Mouse (Mus musculus) cerebellum, adult 2 months (tissue): ENCODE measurements around the gene Mthfd2l. TPM values are rescaled to one million over a fixed set of nuclear protein-coding genes. Genes with fewer than 3 reads are reported as not detected.

Experiments used
- DNase-seq, 2 experiments: peaks; one replicate each; pipeline ENCODE4 v3.0.0; 2021
- H3K27ac ChIP-seq: fragments of 200-500 bp; 2 replicates; pipeline ENCODE4 v1.5.1; 2012; ENCODE audit warnings: low read length, control low read depth, inconsistent platforms; ENCODE audit not compliant: insufficient read depth
- H3K27me3 ChIP-seq: fragments of 200-500 bp; 2 replicates; pipeline ENCODE4 v1.6.1; 2012; ENCODE audit warnings: inconsistent platforms, mild to moderate bottlenecking, low read length, moderate library complexity; ENCODE audit not compliant: control insufficient read depth, insufficient read depth
- H3K4me1 ChIP-seq: fragments of 200-500 bp; 2 replicates; pipeline ENCODE4 v1.6.1; 2011; ENCODE audit warnings: low read length; ENCODE audit not compliant: control insufficient read depth, insufficient read depth
- H3K4me3 ChIP-seq: fragments of 200-500 bp; replicated peaks from 2 replicates; pipeline ENCODE3; 2011; ENCODE audit warnings: mild to moderate bottlenecking, low read depth, low read length, control low read depth; ENCODE audit not compliant: insufficient read depth
- CTCF ChIP-seq: fragments of 200-500 bp; IDR thresholded peaks from 2 replicates; pipeline ENCODE4 v1.5.1; 2011; ENCODE audit warnings: low read depth, mild to moderate bottlenecking, control low read depth, low read length, moderate library complexity, borderline replicate concordance; ENCODE audit not compliant: insufficient read depth
- POLR2A ChIP-seq: fragments of 200-500 bp; IDR thresholded peaks from 2 replicates; pipeline ENCODE4 v1.6.1; 2011; ENCODE audit warnings: low read length, control low read depth, borderline replicate concordance; ENCODE audit not compliant: insufficient read depth
- WGBS: fragments of 180-500 bp; shearing (Covaris S2); methylation state at CpG from one replicate; pipeline ENCODE4 v1.1.7; 2018; 5-methylcytosine and 5-hydroxymethylcytosine counted together
- polyA plus RNA-seq: library from polyadenylated mRNA; depleted of rRNA; stranded (reverse); fragments of >200 nt; gene quantifications from 2 replicates; pipeline ENCODE4 v1.2.3, GENCODE M21; 2012; rRNA removed

The Mthfd2l gene
- polyA plus RNA-seq, 1 experiment = 18.0 TPM

GRCm38 (mm10) chr5:91037756-91038155 is 106.8 kb downstream of the Mthfd2l start:
- TF ChIP-seq POLR2A (no peak), CTCF (no peak)
- DNase-seq = no peak
- whole genome bisulfite sequencing = 30% methylated on average over 2 of the region's 2 CpGs
- H3K27ac ChIP-seq = no peak overlapping the region
- H3K4me3 ChIP-seq = no peak overlapping the region
- no peaks in the 10 kb centered on the region for H3K27me3 ChIP-seq
- H3K4me1 ChIP-seq = no peaks in the 10 kb centered on the region

- peak; percentile 12 to 18 for DNase-seq
- whole genome bisulfite sequencing = 10% methylated on average over 2 of the region's 2 CpGs
- TF ChIP-seq POLR2A = no peak
- TF ChIP-seq CTCF = peak; percentile 16; the same call in 1 of the 2 replicates
- Histone ChIP-seq H3K4me3 (no peak overlapping the region), H3K27ac (no peak overlapping the region), H3K27me3 (no peaks in the 10 kb centered on the region), H3K4me1 (no peaks in the 10 kb centered on the region)
These were observed 107.6 kb downstream of the Mthfd2l start for GRCm38 (mm10) chr5:91038547-91038946.

- 84% methylated on average over 2 of the region's 2 CpGs for WGBS
- DNase-seq = no peak
- Histone ChIP-seq H3K4me3 (no peak overlapping the region), H3K27ac (no peak overlapping the region), H3K4me1 (no peaks in the 10 kb centered on the region), H3K27me3 (no peaks in the 10 kb centered on the region)
- no peak for TF ChIP-seq POLR2A
- TF ChIP-seq CTCF = no peak
These were observed 108.0 kb downstream of the Mthfd2l start for GRCm38 (mm10) chr5:91038963-91039362.

- TF ChIP-seq POLR2A (no peak), CTCF (no peak)
- 80% methylated on average over 6 of the region's 6 CpGs for WGBS
These were observed 117.1 kb downstream of the Mthfd2l start for GRCm38 (mm10) chr5:91047987-91048386.

GRCm38 (mm10) chr5:91048397-91048796 is 117.5 kb downstream of the Mthfd2l start:
- H3K27ac ChIP-seq = no peak overlapping the region
- H3K4me3 ChIP-seq = no peak overlapping the region
- no peaks in the 10 kb centered on the region for H3K27me3 ChIP-seq
- TF ChIP-seq POLR2A = no peak
- no peak for TF ChIP-seq CTCF
- no peak for DNase-seq
- no peaks in the 10 kb centered on the region for H3K4me1 ChIP-seq
- 90% methylated on average over 8 of the region's 8 CpGs for WGBS

More at GRCm38 (mm10) chr5:91047987-91048386, 117.1 kb downstream of the Mthfd2l start:
- Histone ChIP-seq H3K4me3 (no peak overlapping the region), H3K27ac (no peak overlapping the region), H3K4me1 (no peaks in the 10 kb centered on the region), H3K27me3 (no peaks in the 10 kb centered on the region)
- no peak for DNase-seq

Other genes starting within 250 kb of the Mthfd2l start
- 0.17 and 0.29 TPM in 2 replicates for gene Cxcl5, start 171.8 kb upstream of the Mthfd2l start, polyA plus RNA-seq
- gene Ppbp, start 162.6 kb upstream of the Mthfd2l start, polyA plus RNA-seq = 0.55 and 0.67 TPM in 2 replicates
- gene Pf4, start 158.7 kb upstream of the Mthfd2l start, polyA plus RNA-seq = 2.3 and 3.2 TPM in 2 replicates
- gene Cxcl3, start 145.0 kb upstream of the Mthfd2l start, polyA plus RNA-seq = not detected in 2 replicates
- gene Cxcl15, start 136.6 kb upstream of the Mthfd2l start, polyA plus RNA-seq = not detected in 2 replicates
- gene Cxcl1, start 39.9 kb upstream of the Mthfd2l start, polyA plus RNA-seq = 0.22 and 0.34 TPM in 2 replicates
- not detected in 2 replicates for gene Cxcl2, start 27.2 kb upstream of the Mthfd2l start, polyA plus RNA-seq
- gene Epgn, start 96.3 kb downstream of the Mthfd2l start, polyA plus RNA-seq = 0.11 TPM in 1 of 2 replicates, not detected in the other
- not detected in 2 replicates for gene Ereg, start 143.5 kb downstream of the Mthfd2l start, polyA plus RNA-seq
- gene Areg, start 208.5 kb downstream of the Mthfd2l start, polyA plus RNA-seq = 0.08 TPM in 2 replicates